Mouse (Mus musculus) hindbrain, embryonic 16.5 days (tissue): ENCODE data around the gene Lyzl4. TPM values are rescaled to one million over a fixed set of nuclear protein-coding genes. Genes with fewer than 3 reads are reported as not detected.

ENCODE experiments used
- ATAC-seq: fragments of 200-750 bp; cut with Nextera tagmentation; 2 replicates; pipeline ENCODE4 v1.8.0; 2017; ENCODE audit warnings: moderate TSS enrichment, moderate library complexity
- H3K27ac ChIP-seq: fragments of 300-500 bp; sonication (generic); 2 replicates; pipeline ENCODE4 v1.5.1; 2014; ENCODE audit warnings: low read depth, mild to moderate bottlenecking, control low read depth, low read length, moderate library complexity
- H3K27me3 ChIP-seq: fragments of 300-500 bp; sonication (generic); replicated peaks from 2 replicates; pipeline ENCODE4 v1.6.1; 2014; ENCODE audit warnings: low read length; ENCODE audit not compliant: control insufficient read depth, insufficient read depth
- H3K36me3 ChIP-seq: fragments of 300-500 bp; sonication (generic); 2 replicates; pipeline ENCODE4 v1.6.1; 2014; ENCODE audit warnings: mild to moderate bottlenecking, low read length, moderate library complexity, mixed read lengths; ENCODE audit not compliant: control insufficient read depth, insufficient read depth
- H3K4me1 ChIP-seq: fragments of 300-500 bp; sonication (generic); 2 replicates; pipeline ENCODE4 v1.6.1; 2014; ENCODE audit warnings: low read depth, low read length; ENCODE audit not compliant: control insufficient read depth, insufficient read depth
- H3K4me2 ChIP-seq: fragments of 300-500 bp; sonication (generic); 2 replicates; pipeline ENCODE4 v1.6.1; 2014; ENCODE audit warnings: mild to moderate bottlenecking, low read length, control low read depth, moderate library complexity
- H3K4me3 ChIP-seq: fragments of 300-500 bp; sonication (generic); 2 replicates; pipeline ENCODE4 v1.5.1; 2014; ENCODE audit warnings: mild to moderate bottlenecking, low read length, control low read depth, moderate library complexity
- H3K9ac ChIP-seq: fragments of 300-500 bp; sonication (generic); 2 replicates; pipeline ENCODE4 v1.6.1; 2014; ENCODE audit warnings: low read depth, mild to moderate bottlenecking, control low read depth, low read length, moderate library complexity
- H3K9me3 ChIP-seq: fragments of 300-500 bp; sonication (generic); 2 replicates; pipeline ENCODE4 v1.6.1; 2014; ENCODE audit warnings: mild to moderate bottlenecking, low read length, moderate library complexity; ENCODE audit not compliant: control insufficient read depth
- WGBS: fragments of 180-500 bp; shearing (Covaris S2); extraction: QIAGEN DNeasy Blood & Tissue Kit; methylation state at CpG from one replicate; pipeline ENCODE4 v1.1.7; 2014; 5-methylcytosine and 5-hydroxymethylcytosine counted together
- polyA plus RNA-seq: library from polyadenylated mRNA; unstranded; fragments of >200 nt; fragmentation: Nextera tagmentation; extraction: Ambion mirVana; gene quantifications from 2 replicates; pipeline ENCODE4 v1.2.1, GENCODE M21; 2015

Lyzl4 gene
- polyA plus RNA-seq, 1 experiment from 2014 or later = 0.16 TPM

DNA sequence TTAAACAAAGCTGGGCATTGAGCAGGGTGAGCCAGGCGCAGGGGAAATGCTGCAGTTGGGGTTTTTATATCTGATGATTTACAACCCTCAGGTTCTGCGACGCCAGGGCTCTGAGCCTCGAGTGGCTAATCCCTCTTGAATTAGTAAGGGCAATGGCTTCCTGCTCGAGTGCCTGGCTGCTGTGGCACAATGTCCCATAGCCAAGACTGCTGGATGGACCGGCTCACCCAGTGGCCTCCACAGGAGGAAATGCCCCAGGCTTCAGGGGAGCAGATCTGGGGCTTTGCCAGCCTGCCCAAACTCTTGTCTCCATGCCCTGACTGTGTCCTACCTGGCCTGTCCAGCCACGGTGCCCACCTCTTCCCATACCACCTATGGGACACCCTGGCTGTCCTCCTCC, 22.5 kb downstream of the Lyzl4 start:
- no peak overlapping the region for H3K9ac ChIP-seq
- no peak for ATAC-seq

GRCm38 (mm10) chr9:121616471-121616870, 25.4 kb downstream of the Lyzl4 start:
- WGBS = 49% methylated on average over 3 of the region's 3 CpGs
- Histone ChIP-seq H3K4me2 (no peak overlapping the region), H3K9me3 (no peaks in the 10 kb centered on the region), H3K4me3 (no peak overlapping the region), H3K27ac (no peak overlapping the region), H3K36me3 (no peaks in the 10 kb centered on the region), H3K27me3 (no peaks in the 10 kb centered on the region), H3K4me1 (no peaks in the 10 kb centered on the region), H3K9ac (no peak overlapping the region)
- no peak for ATAC-seq

More for the DNA sequence above, 22.5 kb downstream of the Lyzl4 start:
- Histone ChIP-seq H3K9me3 (no peaks in the 10 kb centered on the region), H3K27me3 (no peaks in the 10 kb centered on the region), H3K27ac (no peak overlapping the region), H3K4me3 (no peak overlapping the region), H3K4me2 (no peak overlapping the region), H3K36me3 (no peaks in the 10 kb centered on the region), H3K4me1 (no peaks in the 10 kb centered on the region)
- WGBS = 52% methylated on average over 7 of the region's 7 CpGs

DNA sequence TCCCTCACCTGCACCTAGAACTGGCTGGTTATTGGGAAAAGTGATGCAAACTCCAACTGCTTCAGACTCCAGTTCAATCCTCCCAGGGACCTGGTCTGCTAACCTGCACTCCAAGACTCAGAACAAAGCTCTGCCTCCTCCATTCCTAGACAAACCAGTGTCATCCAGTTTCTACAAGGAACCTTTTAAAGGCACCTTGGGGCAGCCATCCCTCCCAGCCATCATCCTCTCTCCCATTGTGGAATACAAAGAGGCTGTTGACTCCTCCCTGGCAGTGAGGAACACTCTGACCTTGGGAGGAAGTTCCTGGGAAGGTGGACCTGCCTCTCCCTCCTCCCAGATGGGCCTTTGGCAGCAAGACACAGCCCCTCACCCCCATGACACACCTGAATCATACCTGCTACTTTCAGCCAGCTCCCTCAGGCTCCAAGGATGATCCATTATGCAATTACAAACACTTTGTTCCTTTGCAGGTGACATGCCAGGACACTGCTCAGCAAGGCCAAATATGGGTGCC, 27.6 kb downstream of the Lyzl4 start:
- no peak overlapping the region for H3K4me2 ChIP-seq
- no peak for ATAC-seq
- H3K27me3 ChIP-seq = no peaks in the 10 kb centered on the region
- H3K9ac ChIP-seq = no peak overlapping the region
- no peaks in the 10 kb centered on the region for H3K9me3 ChIP-seq
- no peak overlapping the region for H3K4me3 ChIP-seq
- no peaks in the 10 kb centered on the region for H3K4me1 ChIP-seq
- H3K27ac ChIP-seq = no peak overlapping the region
- H3K36me3 ChIP-seq = no peaks in the 10 kb centered on the region

DNA sequence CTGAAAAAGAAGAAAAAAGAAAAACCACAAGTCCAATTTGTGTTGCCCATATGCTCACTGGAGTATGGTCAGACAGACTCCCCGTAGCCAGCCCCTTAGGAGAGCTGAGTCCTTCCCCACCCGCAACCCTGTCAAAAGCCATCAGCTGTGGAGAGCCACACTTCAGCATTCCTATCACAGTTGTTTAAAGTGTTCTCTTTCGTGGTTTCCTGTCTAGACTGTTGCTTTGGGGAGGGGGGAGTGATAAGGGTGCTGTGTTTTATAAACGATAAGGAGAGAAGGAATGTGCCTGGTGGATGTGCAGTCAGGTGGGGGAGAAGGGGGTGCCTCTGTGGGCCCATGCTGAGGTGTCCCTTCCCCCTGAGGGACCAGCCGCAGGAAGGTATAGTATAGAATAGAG, 28.7 kb downstream of the Lyzl4 start:
- Histone ChIP-seq H3K36me3 (no peaks in the 10 kb centered on the region), H3K9me3 (no peaks in the 10 kb centered on the region), H3K4me3 (no peak overlapping the region), H3K27ac (no peak overlapping the region), H3K27me3 (no peaks in the 10 kb centered on the region), H3K9ac (no peak overlapping the region), H3K4me2 (no peak overlapping the region), H3K4me1 (no peaks in the 10 kb centered on the region)
- ATAC-seq = no peak
- WGBS = 62% methylated on average over 5 of the region's 5 CpGs

DNA sequence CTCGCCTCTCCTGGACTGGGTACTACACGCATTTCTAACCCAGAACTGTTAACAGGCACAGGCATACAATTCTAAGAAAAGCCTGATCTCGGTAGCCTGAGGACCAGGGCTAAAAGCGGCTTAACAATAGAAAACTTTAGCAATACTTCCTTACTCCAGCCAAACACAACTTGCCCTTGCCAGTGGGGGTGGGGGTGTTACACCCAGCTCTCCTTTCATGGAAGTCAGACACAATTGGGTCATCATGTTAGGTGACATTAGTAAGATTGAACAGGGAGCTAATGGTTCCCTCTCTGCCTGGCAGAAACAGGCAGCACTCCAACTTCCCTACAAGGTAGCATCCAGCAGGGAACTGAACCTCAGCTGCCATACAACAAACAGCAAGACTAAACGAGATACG, 32.5 kb downstream of the Lyzl4 start:
- H3K9ac ChIP-seq = no peak overlapping the region

GRCm38 (mm10) chr9:121606498-121607096, 35.3 kb downstream of the Lyzl4 start:
- Histone ChIP-seq H3K27me3 (no peaks in the 10 kb centered on the region), H3K4me3 (no peak overlapping the region), H3K4me2 (no peak overlapping the region), H3K9ac (no peak overlapping the region), H3K9me3 (no peaks in the 10 kb centered on the region), H3K27ac (no peak overlapping the region), H3K4me1 (no peaks in the 10 kb centered on the region; the same call in none of the 2 replicates), H3K36me3 (no peaks in the 10 kb centered on the region)
- WGBS = 43% methylated on average over 1 of the region's 1 CpGs
- peak; percentile 64; the same call in 1 of the 2 replicates for ATAC-seq

More for the DNA sequence above, 32.5 kb downstream of the Lyzl4 start:
- Histone ChIP-seq H3K4me3 (no peak overlapping the region), H3K36me3 (no peaks in the 10 kb centered on the region), H3K4me2 (no peak overlapping the region), H3K9me3 (no peaks in the 10 kb centered on the region), H3K27me3 (no peaks in the 10 kb centered on the region), H3K4me1 (no peaks in the 10 kb centered on the region; the same call in 1 of the 2 replicates), H3K27ac (no peak overlapping the region)
- ATAC-seq = no peak
- 77% methylated on average over 6 of the region's 6 CpGs for WGBS

GRCm38 (mm10) chr9:121605414-121606278, 36.2 kb downstream of the Lyzl4 start:
- Histone ChIP-seq H3K9me3 (no peaks in the 10 kb centered on the region), H3K4me1 (peaks cover 1% of the 10 kb centered on the region), H3K4me3 (no peak overlapping the region), H3K27me3 (no peaks in the 10 kb centered on the region), H3K9ac (no peak overlapping the region), H3K27ac (no peak overlapping the region), H3K36me3 (no peaks in the 10 kb centered on the region), H3K4me2 (no peak overlapping the region)
- WGBS = 58% methylated on average over 12 of the region's 12 CpGs
- peak; percentile 73 for ATAC-seq

DNA sequence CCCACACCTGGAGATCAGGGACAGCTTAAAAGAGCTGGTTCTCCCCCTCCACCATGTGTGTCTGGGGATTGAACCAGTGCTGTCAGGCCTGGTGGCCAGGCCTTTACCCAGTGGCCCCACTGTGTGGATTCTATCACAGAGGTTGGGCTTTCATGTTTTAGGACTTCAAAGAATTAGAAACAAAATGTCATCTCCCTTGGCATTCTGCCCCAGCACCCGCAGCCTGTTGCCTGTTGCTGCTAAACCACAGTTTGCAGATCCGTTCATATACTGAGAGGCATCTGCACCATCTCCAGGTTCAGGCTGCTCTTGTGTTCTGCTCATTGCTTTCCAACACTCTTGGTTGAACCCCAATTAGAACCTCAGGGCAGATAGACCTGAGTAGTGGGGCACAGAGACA, 39.5 kb downstream of the Lyzl4 start:
- H3K4me3 ChIP-seq = no peak overlapping the region
- 76% methylated on average over 2 of the region's 2 CpGs for WGBS
- H3K4me2 ChIP-seq = no peak overlapping the region
- peaks cover 3% of the 10 kb centered on the region for H3K4me1 ChIP-seq
- H3K9ac ChIP-seq = no peak overlapping the region
- no peaks in the 10 kb centered on the region for H3K27me3 ChIP-seq
- H3K27ac ChIP-seq = no peak overlapping the region
- no peaks in the 10 kb centered on the region for H3K36me3 ChIP-seq
- no peak for ATAC-seq
- no peaks in the 10 kb centered on the region for H3K9me3 ChIP-seq

DNA sequence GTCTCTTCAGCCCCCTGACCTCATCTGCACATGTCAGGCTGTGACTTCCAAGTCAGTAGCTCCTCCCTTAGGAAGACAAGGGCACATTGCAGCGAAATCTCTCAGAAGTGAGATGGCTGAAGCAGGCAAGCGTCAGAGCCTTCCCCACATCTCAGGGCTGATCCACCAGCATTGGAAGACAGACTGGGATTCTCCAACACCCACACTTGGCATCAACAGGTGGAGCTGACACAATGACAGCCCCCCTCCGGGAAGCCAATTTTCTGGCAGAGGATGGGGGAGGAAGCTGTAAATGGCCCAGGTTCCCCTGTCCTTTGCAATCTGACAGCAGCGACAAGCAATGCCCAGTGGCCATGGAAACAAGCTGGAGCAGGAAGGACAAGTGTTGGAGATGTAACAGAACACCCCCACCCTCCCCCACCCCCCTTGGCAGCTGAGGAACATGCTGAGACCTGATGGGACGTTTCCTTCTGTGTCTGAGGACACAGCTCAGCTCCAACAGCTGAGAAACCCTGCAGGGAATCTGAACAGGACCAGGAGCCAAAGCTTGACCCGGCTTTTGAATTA, 41.0 kb downstream of the Lyzl4 start:
- ATAC-seq = 0 out of 2 replicates have a peak, but pooled peaks have one; percentile 34
- H3K27ac ChIP-seq = no peak overlapping the region
- peaks cover 3% of the 10 kb centered on the region for H3K4me1 ChIP-seq
- no peak overlapping the region for H3K4me2 ChIP-seq
- H3K36me3 ChIP-seq = no peaks in the 10 kb centered on the region
- H3K27me3 ChIP-seq = no peaks in the 10 kb centered on the region
- 30% methylated on average over 6 of the region's 6 CpGs for WGBS
- H3K9ac ChIP-seq = no peak overlapping the region
- H3K9me3 ChIP-seq = no peaks in the 10 kb centered on the region
- no peak overlapping the region for H3K4me3 ChIP-seq
